Mouse (Mus musculus) ES-E14 (cell line): ENCODE measurements at regions not wholly inside any gene's neighbourhood (a gene's known extent, or its start where the extent isn't known, plus 50 kb on each side); places are given as distances from the start of the nearest gene placed in this dataset.

Experiments used
- CHD2 ChIP-seq: IDR thresholded peaks from 2 replicates; pipeline ENCODE4 v1.6.1; 2014; ENCODE audit warnings: mild to moderate bottlenecking, low read depth, low read length, inconsistent platforms
- HCFC1 ChIP-seq: IDR thresholded peaks from 2 replicates; pipeline ENCODE4 v1.6.1; 2012; ENCODE audit warnings: low read length, inconsistent platforms, borderline replicate concordance; ENCODE audit not compliant: insufficient read depth
- ZC3H11A ChIP-seq: IDR thresholded peaks from 2 replicates; pipeline ENCODE4 v1.6.1; 2012; ENCODE audit warnings: low read depth, mild to moderate bottlenecking, inconsistent platforms, low read length, borderline replicate concordance

DNA sequence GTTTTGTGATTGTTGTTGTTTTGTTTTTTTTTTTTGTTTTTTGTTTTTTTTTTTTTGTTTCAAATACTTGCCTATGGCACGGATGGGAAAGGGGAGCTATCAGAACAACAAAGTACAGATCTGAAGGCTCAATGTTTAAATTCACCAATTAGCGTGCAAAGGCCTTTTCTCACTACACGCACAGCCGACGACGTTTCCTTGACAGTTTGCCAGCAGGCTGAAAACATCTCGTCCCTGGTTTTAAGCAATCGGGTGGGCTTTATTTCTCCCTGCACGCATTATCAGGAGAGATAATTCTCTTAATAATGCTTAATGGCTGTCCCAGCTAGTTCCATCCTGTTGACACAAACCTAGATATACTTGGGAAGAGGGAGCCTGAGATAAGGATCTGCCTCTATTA, 79.6 kb downstream of the Diras2 start:
- no peak for TF ChIP-seq HCFC1
- no peak for TF ChIP-seq ZC3H11A
- no peak for TF ChIP-seq CHD2
